Mouse (Mus musculus): ENCODE results near the gene Rab20. TPM values are rescaled to one million over a fixed set of nuclear protein-coding genes. Genes with fewer than 3 reads are reported as not detected.

Gene Rab20
- total and polyA plus RNA-seq, 3 experiments, result 17.8 to 40.9 (median 27.4) TPM

- WGBS, result 47% methylated on average over 5 of the region's 5 CpGs
- TF ChIP-seq POLR2A (IDR thresholded peaks at IDR 0.05; ENCODE audit: insufficient read depth, low read depth, low read length), result no peak
- TF ChIP-seq EP300 (IDR thresholded peaks at IDR 0.05; ENCODE audit: insufficient read depth, low read depth, low read length), result no peak
- TF ChIP-seq CTCF (IDR thresholded peaks at IDR 0.05), result no peak
- Histone ChIP-seq H3K4me1 (ENCODE audit: control insufficient read depth, insufficient read depth, low read length) (peaks cover 9% of the 10 kb centered on the region), H3K27me3 (ENCODE audit: control insufficient read depth, insufficient read depth, low read length) (no peaks in the 10 kb centered on the region), H3K4me3 (no peak overlapping the region), H3K27ac (peak overlapping the region; percentile 62), H3K79me2 (replicated peaks; ENCODE audit: control insufficient read depth, insufficient read depth, low read length) (no peaks in the 10 kb centered on the region), H3K9ac (ENCODE audit: low read depth, low read length) (no peak overlapping the region), H3K36me3 (ENCODE audit: control insufficient read depth, insufficient read depth, low read length) (no peaks in the 10 kb centered on the region; the same call in 1 of the 2 replicates)
- intact Hi-C loops (cut with DNase I), result loop anchor here (10.0 kb wide), 1 partner anchor 246 kb away; the partner anchor contains the start of gene 1700016D06Rik
- DNase-seq, result no peak
Observed at GRCm38 (mm10) chr8:11459016-11459415, 19.5 kb downstream of the Rab20 start.

GRCm38 (mm10) chr8:11457981-11458836 is 20.3 kb downstream of the Rab20 start:
- peak overlapping the region; percentile 62 for H3K27ac ChIP-seq
- H3K4me1 ChIP-seq (ENCODE audit: control insufficient read depth, insufficient read depth, low read length), result peaks cover 6% of the 10 kb centered on the region
- H3K9ac ChIP-seq (ENCODE audit: low read depth, low read length), result peak overlapping the region; percentile 19; the same call in 1 of the 2 replicates
- 19% methylated on average over 12 of the region's 12 CpGs for WGBS
- TF ChIP-seq CTCF (IDR thresholded peaks at IDR 0.05), result no peak
- TF ChIP-seq POLR2A (IDR thresholded peaks at IDR 0.05; ENCODE audit: insufficient read depth, low read depth, low read length), result no peak
- TF ChIP-seq EP300 (IDR thresholded peaks at IDR 0.05; ENCODE audit: insufficient read depth, low read depth, low read length), result no peak
- no peaks in the 10 kb centered on the region for H3K79me2 ChIP-seq (replicated peaks; ENCODE audit: control insufficient read depth, insufficient read depth, low read length)
- intact Hi-C loops (cut with DNase I), result loop anchor here (10.0 kb wide), 1 partner anchor 247 kb away; the partner anchor contains the start of gene 1700016D06Rik
- DNase-seq, result no peak
- no peaks in the 10 kb centered on the region for H3K27me3 ChIP-seq (ENCODE audit: control insufficient read depth, insufficient read depth, low read length)
- no peaks in the 10 kb centered on the region; the same call in 1 of the 2 replicates for H3K36me3 ChIP-seq (ENCODE audit: control insufficient read depth, insufficient read depth, low read length)
- no peak overlapping the region for H3K4me3 ChIP-seq

- Histone ChIP-seq H3K4me1 (ENCODE audit: control insufficient read depth, insufficient read depth, low read length) (peaks cover 9% of the 10 kb centered on the region), H3K9ac (ENCODE audit: low read depth, low read length) (no peak overlapping the region), H3K4me3 (no peak overlapping the region), H3K36me3 (ENCODE audit: control insufficient read depth, insufficient read depth, low read length) (no peaks in the 10 kb centered on the region; the same call in none of the 2 replicates), H3K27me3 (ENCODE audit: control insufficient read depth, insufficient read depth, low read length) (no peaks in the 10 kb centered on the region), H3K79me2 (replicated peaks; ENCODE audit: control insufficient read depth, insufficient read depth, low read length) (no peaks in the 10 kb centered on the region), H3K27ac (peak overlapping the region; percentile 62)
- TF ChIP-seq CTCF (IDR thresholded peaks at IDR 0.05) (no peak), EP300 (IDR thresholded peaks at IDR 0.05; ENCODE audit: insufficient read depth, low read depth, low read length) (no peak), POLR2A (IDR thresholded peaks at IDR 0.05; ENCODE audit: insufficient read depth, low read depth, low read length) (no peak)
- no peak for DNase-seq
- WGBS, result 61% methylated on average over 3 of the region's 3 CpGs
- intact Hi-C loops (cut with DNase I), result loop anchor here (10.0 kb wide), 1 partner anchor 248 kb away; the partner anchor contains the start of gene 1700016D06Rik
Observed at GRCm38 (mm10) chr8:11457278-11457677, 21.2 kb downstream of the Rab20 start.

- WGBS, result 77% methylated on average over 12 of the region's 12 CpGs
- TF ChIP-seq CTCF (IDR thresholded peaks at IDR 0.05), result no peak
Observed at GRCm38 (mm10) chr8:11454228-11454627, 24.3 kb downstream of the Rab20 start.

GRCm38 (mm10) chr8:11452974-11453373 is 25.5 kb downstream of the Rab20 start:
- Histone ChIP-seq H3K36me3 (ENCODE audit: control insufficient read depth, insufficient read depth, low read length) (no peaks in the 10 kb centered on the region; the same call in 1 of the 2 replicates), H3K9ac (ENCODE audit: low read depth, low read length) (peak overlapping the region; percentile 13; the same call in 1 of the 2 replicates), H3K27me3 (ENCODE audit: control insufficient read depth, insufficient read depth, low read length) (no peaks in the 10 kb centered on the region), H3K4me1 (ENCODE audit: control insufficient read depth, insufficient read depth, low read length) (peaks cover 12% of the 10 kb centered on the region), H3K4me3 (no peak overlapping the region), H3K27ac (no peak overlapping the region), H3K79me2 (replicated peaks; ENCODE audit: control insufficient read depth, insufficient read depth, low read length) (no peaks in the 10 kb centered on the region)
- TF ChIP-seq EP300 (IDR thresholded peaks at IDR 0.05; ENCODE audit: insufficient read depth, low read depth, low read length), result no peak
- TF ChIP-seq POLR2A (IDR thresholded peaks at IDR 0.05; ENCODE audit: insufficient read depth, low read depth, low read length), result no peak
- TF ChIP-seq CTCF (IDR thresholded peaks at IDR 0.05), result no peak
- no peak for DNase-seq
- intact Hi-C loops (cut with DNase I), result loop anchor here (10.0 kb wide), 1 partner anchor 252 kb away; the partner anchor contains the start of gene 1700016D06Rik
- WGBS, result 56% methylated on average over 4 of the region's 4 CpGs

More at GRCm38 (mm10) chr8:11454228-11454627, 24.3 kb downstream of the Rab20 start:
- peaks cover 16% of the 10 kb centered on the region for H3K4me1 ChIP-seq (ENCODE audit: control insufficient read depth, insufficient read depth, low read length)
- H3K4me3 ChIP-seq, result no peak overlapping the region
- intact Hi-C loops (cut with DNase I), result loop anchor here (10.0 kb wide), 1 partner anchor 251 kb away; the partner anchor contains the start of gene 1700016D06Rik
- no peak overlapping the region for H3K9ac ChIP-seq (ENCODE audit: low read depth, low read length)
- H3K79me2 ChIP-seq (replicated peaks; ENCODE audit: control insufficient read depth, insufficient read depth, low read length), result no peaks in the 10 kb centered on the region
- no peaks in the 10 kb centered on the region for H3K27me3 ChIP-seq (ENCODE audit: control insufficient read depth, insufficient read depth, low read length)
- no peak overlapping the region for H3K27ac ChIP-seq
- no peaks in the 10 kb centered on the region; the same call in none of the 2 replicates for H3K36me3 ChIP-seq (ENCODE audit: control insufficient read depth, insufficient read depth, low read length)
- no peak for DNase-seq
